ENCODE assay signal across 17 mouse cellular contexts in genomic region chr3:30860705-30861104, GRCm38 (mm10).
"Had no signal": no experiment of that assay in that cellular context is flagged by ENCODE, and none has a peak within 500 bp of the region (broad histone marks: within the 10 kb centered on the region; RNA-seq: fewer than 3 reads in every experiment).

No protein-coding gene starts in this region.

- DNase-seq: kidney, adult 11 months; kidney, adult 9 months; kidney, postnatal 36 days; layer of hippocampus, adult 9-11 months; layer of hippocampus, postnatal 36 days; liver; liver, embryonic 13.5 days; liver, postnatal 0 days; thymus, postnatal 4 days had no signal

- ATAC-seq: liver, postnatal 0 days; midbrain, embryonic 16.5 days had no signal

- H3K4me3 ChIP-seq: limb, embryonic 12.5 days; liver, embryonic 13.5 days; megakaryocyte, embryonic 14.5 days; midbrain, embryonic 12.5 days; myocyte; neural tube, embryonic 15.5 days had no signal

- H3K27ac ChIP-seq: kidney, postnatal 0 days; limb, embryonic 12.5 days; liver, embryonic 13.5 days; midbrain, embryonic 12.5 days; neural tube, embryonic 15.5 days; stomach, postnatal 0 days had no signal
